Mouse (Mus musculus) testis, adult 2 months (tissue): ENCODE results near the gene Slc26a9.

ENCODE experiments used
- CTCF ChIP-seq: fragments of 200-500 bp; IDR thresholded peaks from 2 replicates; pipeline ENCODE4 v1.5.1; 2012; ENCODE audit warnings: low read depth, mild to moderate bottlenecking, inconsistent platforms, low read length, moderate library complexity; ENCODE audit not compliant: control insufficient read depth, insufficient read depth, insufficient replicate concordance
- POLR2A ChIP-seq: fragments of 200-500 bp; IDR thresholded peaks from 2 replicates; pipeline ENCODE4 v1.6.1; 2012; ENCODE audit warnings: low read depth, mild to moderate bottlenecking, inconsistent platforms, low read length, moderate library complexity; ENCODE audit not compliant: control insufficient read depth

GRCm38 (mm10) chr1:131801071-131801470 is 57.2 kb downstream of the Slc26a9 start:
- TF ChIP-seq CTCF = no peak
- no peak for TF ChIP-seq POLR2A
